Mouse (Mus musculus): ENCODE measurements around the gene Gm21994.
"Not testable (repeated sequence)": the region's sequence is repeated elsewhere in the genome, so short reads cannot be mapped to it uniquely, and the experiment has no call there.

DNA sequence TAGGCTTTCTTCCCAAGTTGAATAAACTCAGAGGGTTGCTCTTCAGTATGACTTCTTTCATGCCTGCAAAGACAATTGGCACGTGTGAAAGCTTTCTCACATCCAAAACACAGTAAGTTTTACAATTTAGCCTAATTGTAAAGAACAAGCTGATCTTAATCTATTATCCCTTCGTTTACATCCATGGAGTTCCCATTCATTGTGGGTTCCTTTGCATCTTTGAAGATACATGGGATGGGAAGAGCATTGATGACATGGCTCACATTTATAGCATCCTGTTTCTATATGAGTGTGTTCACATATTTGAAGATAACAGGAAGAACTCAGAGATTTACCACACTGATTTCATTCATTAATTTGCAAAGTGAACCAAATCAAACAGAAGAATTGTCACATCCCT, at the start of gene Gm21994:
- TF ChIP-seq POLR2A (IDR thresholded peaks at IDR 0.05; ENCODE audit: low read depth, low read length); CTCF (IDR thresholded peaks at IDR 0.05; ENCODE audit: extremely low read depth, insufficient read depth, insufficient read length, insufficient replicate concordance): not testable (repeated sequence)

All from spleen, adult 2 months (tissue).